Mouse (Mus musculus): Measurements from ENCODE around the gene Phactr2.

- no peak for TF ChIP-seq CTCF (IDR thresholded peaks at IDR 0.05; ENCODE audit: extremely low read depth, insufficient read depth, low read length)
- no peak for TF ChIP-seq POLR2A (IDR thresholded peaks at IDR 0.05; ENCODE audit: extremely low read depth, insufficient read depth, low read length)
Measured at GRCm38 (mm10) chr10:13424015-13424414, 50.2 kb downstream of the Phactr2 start.

Measured in cortical plate, adult 2 months (tissue).